19 mouse cellular contexts compared by ENCODE assay signal in genomic region chr11:46282612-46283011, GRCm38 (mm10). TPM values are rescaled to one million over a fixed set of nuclear protein-coding genes. Genes with fewer than 3 reads are reported as not detected.
DNase-seq lines count a peak whose midpoint lies in the region; ATAC-seq and TF ChIP-seq lines count a peak whose summit lies in the region.
"Had no signal": no experiment of that assay in that cellular context is flagged by ENCODE, and none has a peak within 500 bp of the region (broad histone marks: within the 10 kb centered on the region; RNA-seq: fewer than 3 reads in every experiment).

No protein-coding gene starts in this region.

- 0 out of 2 replicates have a peak, but pooled peaks cover 3% of the 10 kb centered on the region for H3K9me3 ChIP-seq in megakaryocyte, embryonic 14.5 days
- H3K9me3 ChIP-seq: embryonic facial prominence, embryonic 10.5 days; embryonic facial prominence, embryonic 12.5 days; forebrain, embryonic 13.5 days; forebrain, embryonic 15.5 days had no signal

- H3K36me3 ChIP-seq in megakaryocyte, embryonic 14.5 days (replicated peaks; ENCODE audit: low read length): peaks cover 83% of the 10 kb centered on the region

- H3K4me1 ChIP-seq in megakaryocyte, embryonic 14.5 days: peaks cover 46% of the 10 kb centered on the region
- peaks cover 30% of the 10 kb centered on the region for H3K4me1 ChIP-seq in bone marrow macrophage, adult 2 months (ENCODE audit: control insufficient read depth, insufficient read depth, low read length)
- H3K4me1 ChIP-seq: embryonic facial prominence, embryonic 10.5 days had no signal

- H3K27me3 ChIP-seq in megakaryocyte, embryonic 14.5 days (replicated peaks): no peaks in the 10 kb centered on the region
- H3K27me3 ChIP-seq: forebrain, embryonic 13.5 days; forebrain, embryonic 15.5 days had no signal

- H3K4me3 ChIP-seq in megakaryocyte, embryonic 14.5 days (replicated peaks): peak overlapping the region; percentile 26
- no peak overlapping the region for H3K4me3 ChIP-seq in bone marrow macrophage, adult 2 months (ENCODE audit: insufficient read depth, low read length)
- H3K4me3 ChIP-seq: embryonic facial prominence, embryonic 10.5 days; embryonic facial prominence, embryonic 12.5 days; forebrain, embryonic 13.5 days; forebrain, embryonic 15.5 days had no signal

- TF ChIP-seq CTCF in bone marrow macrophage, adult 2 months (IDR thresholded peaks at IDR 0.05; ENCODE audit: low read depth, low read length): no peak

- no peak for TF ChIP-seq POLR2A in bone marrow macrophage, adult 2 months (IDR thresholded peaks at IDR 0.05; ENCODE audit: borderline replicate concordance, low read depth, low read length)

- peak; percentile 51 for DNase-seq in brain, adult 2 months (ENCODE audit: low read depth, low spot score)
- DNase-seq in kidney, postnatal 4 days: no peak
- DNase-seq in adrenal gland, postnatal 25 days: no peak
- DNase-seq: adrenal gland, adult 2 months; adrenal gland, postnatal 10 days; adrenal gland, postnatal 36 days; cerebellum, adult 11-12 months; cerebellum, adult 2 months; cerebellum, adult 9-10 months; cerebellum, postnatal 10 days; cerebellum, postnatal 25 days; forebrain, postnatal 0 days had no signal

- H3K27ac ChIP-seq in bone marrow macrophage, adult 2 months (ENCODE audit: insufficient read depth, low read depth, low read length): peak overlapping the region; percentile 42
- H3K27ac ChIP-seq: embryonic facial prominence, embryonic 10.5 days; embryonic facial prominence, embryonic 12.5 days; forebrain, embryonic 13.5 days; forebrain, embryonic 15.5 days had no signal

- no peak for ATAC-seq in megakaryocyte, adult 5-6 weeks (ENCODE audit: poor library complexity, severe bottlenecking)
- ATAC-seq: forebrain, embryonic 13.5 days; forebrain, embryonic 15.5 days; forebrain, postnatal 0 days had no signal

RNA-seq across cellular contexts. Expression of gene Cyfip2, which starts 30.0 kb away (rescaled TPM):
- 2.3 and 3.2 TPM in 2 replicates for polyA plus RNA-seq in megakaryocyte, embryonic 14.5 days (2012; ENCODE audit: insufficient read depth, low replicate concordance)
- 56.5 and 69.7 TPM in 2 replicates for total RNA-seq in megakaryocyte, adult 5-6 weeks (2015)
- total RNA-seq in megakaryocyte, adult 5-6 weeks (2017): 28.2 and 50.1 TPM in 2 replicates
- 10.3 and 11.4 TPM in 2 replicates for polyA plus RNA-seq in bone marrow macrophage, adult 2 months (2012; ENCODE audit: insufficient read depth, insufficient read length, missing spikeins)
- total RNA-seq in adrenal gland, postnatal 25 days (2021): 70.2 and 81.2 TPM in 2 replicates

RNA-seq across cellular contexts. Expression of gene Fndc9, which starts 47.3 kb away (rescaled TPM):
- not detected in 2 replicates for polyA plus RNA-seq in megakaryocyte, embryonic 14.5 days (2012; ENCODE audit: insufficient read depth, low replicate concordance)
- not detected in 2 replicates for total RNA-seq in megakaryocyte, adult 5-6 weeks (2015)
- not detected in 2 replicates for total RNA-seq in megakaryocyte, adult 5-6 weeks (2017)
- polyA plus RNA-seq in bone marrow macrophage, adult 2 months (2012; ENCODE audit: insufficient read depth, insufficient read length, missing spikeins): not detected in 2 replicates
- not detected in 2 replicates for total RNA-seq in adrenal gland, postnatal 25 days (2021)
- total RNA-seq: adrenal gland, adult 2 months; adrenal gland, postnatal 10 days; adrenal gland, postnatal 36 days had no signal
- polyA plus RNA-seq: adrenal gland, adult 2 months had no signal
